Mouse (Mus musculus): Measurements from ENCODE around the gene Psmd9. TPM values are rescaled to one million over a fixed set of nuclear protein-coding genes. Genes with fewer than 3 reads are reported as not detected.
"Not testable (repeated sequence)": the region's sequence is repeated elsewhere in the genome, so short reads cannot be mapped to it uniquely, and the experiment has no call there.

The Psmd9 gene
- total RNA-seq, 2 experiments from 2014 or later: 9.6 to 14.0 TPM

DNA sequence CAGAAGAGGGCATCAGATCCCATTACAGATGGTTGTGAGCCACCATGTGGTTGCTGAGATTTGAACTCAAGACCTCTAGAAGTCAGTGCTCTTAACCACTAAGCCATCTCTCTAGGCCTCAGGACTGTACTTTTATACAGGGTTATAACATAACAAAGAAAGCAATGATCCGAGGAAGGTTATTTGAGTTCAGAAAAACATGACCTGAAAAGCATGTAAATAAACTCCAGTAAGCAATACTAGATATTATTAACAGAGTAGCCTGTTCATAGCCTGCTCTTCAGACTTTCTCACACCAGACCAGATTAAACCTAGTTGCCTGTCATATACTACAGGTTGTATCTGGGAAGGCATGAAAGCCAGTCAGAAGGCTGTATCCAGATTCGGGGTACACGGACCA is 18.1 kb downstream of the Psmd9 start:
- no peak for ATAC-seq (ENCODE audit: poor library complexity, severe bottlenecking)

DNA sequence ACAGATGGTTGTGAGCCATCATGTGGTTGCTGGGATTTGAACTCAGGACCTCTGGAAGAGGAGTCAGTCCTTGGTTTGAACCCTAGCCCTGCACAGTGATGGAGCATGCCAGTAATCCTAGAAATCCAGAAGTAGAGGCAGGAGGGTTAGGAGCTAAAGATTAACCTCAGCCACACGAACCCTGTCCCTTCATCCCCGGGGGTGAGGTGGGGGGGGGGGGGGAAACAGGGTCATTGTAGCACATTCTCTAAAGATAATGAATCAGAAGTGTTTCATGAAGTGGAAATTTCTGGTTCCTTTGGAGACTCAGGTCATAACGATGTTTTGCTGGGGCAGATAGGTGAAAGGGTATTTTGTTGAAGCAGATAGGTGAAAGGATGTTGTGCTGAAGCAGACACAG is 21.7 kb downstream of the Psmd9 start:
- no peak for ATAC-seq (ENCODE audit: poor library complexity, severe bottlenecking)

DNA sequence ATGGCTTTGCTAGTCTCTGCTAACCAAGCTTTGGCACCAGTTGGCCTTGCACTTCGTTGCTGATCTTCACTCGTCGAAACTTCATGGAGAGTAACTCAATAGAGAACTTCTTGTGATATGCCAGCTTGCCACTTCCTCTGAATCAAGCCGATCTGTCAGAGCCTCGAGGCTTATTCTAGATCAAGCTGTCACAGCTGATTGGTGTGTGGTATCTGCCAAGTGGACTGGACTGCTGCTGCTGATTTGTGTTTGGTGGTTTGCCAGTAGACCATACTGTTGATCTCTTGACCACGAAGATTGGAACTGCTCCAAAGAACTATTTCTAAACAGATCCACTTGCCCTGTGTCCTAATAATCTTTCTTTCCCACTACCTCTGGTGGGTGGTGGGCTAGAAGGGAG is 22.2 kb downstream of the Psmd9 start:
- no peak for ATAC-seq (ENCODE audit: poor library complexity, severe bottlenecking)

DNA sequence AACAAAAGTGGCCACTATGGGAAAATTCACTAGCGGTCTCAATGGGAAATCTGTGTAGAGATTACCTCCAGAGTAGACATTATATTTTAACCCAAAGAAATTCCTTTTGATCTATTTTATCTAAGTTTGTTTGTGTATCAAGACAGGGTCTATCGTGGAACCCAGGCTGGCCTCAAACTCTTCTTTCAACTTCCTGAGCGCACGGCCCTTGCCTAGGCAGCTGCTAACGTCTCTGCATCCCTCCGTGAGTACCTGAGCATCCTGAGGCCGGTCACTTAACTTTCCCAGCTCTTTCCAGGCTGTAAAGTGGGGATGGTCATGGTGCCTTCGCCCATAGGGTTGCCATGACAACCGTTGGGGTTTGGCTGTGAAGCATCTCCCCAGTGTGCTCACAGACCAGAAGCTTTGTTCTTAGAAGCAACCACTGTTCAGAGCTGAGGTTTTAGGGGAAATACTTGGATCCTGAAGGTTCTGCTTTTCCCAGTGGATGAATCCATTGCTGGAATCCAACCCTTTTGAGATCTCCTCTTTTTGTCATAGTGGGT is 23.5 kb downstream of the Psmd9 start:
- ATAC-seq (ENCODE audit: poor library complexity, severe bottlenecking): no peak

DNA sequence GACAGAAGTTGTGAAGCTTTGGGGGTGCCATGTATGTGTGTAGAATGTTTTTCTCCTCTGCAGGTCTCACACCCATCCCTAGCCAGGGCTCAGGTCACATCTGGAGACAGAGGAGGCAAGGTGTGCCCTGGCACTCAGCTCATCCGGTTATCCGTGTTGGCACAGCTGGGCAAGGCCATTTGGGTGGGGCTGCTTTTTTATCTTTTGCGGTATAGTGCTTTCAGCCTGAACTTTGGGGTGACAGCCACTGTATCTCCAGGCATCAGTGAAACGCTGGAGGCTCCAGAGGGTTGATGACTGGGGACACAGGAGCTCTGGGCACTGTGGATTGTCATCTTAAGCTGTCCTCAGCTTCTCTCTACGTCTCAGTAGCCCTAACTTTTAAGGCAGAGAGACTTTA is 24.2 kb downstream of the Psmd9 start:
- no peak for ATAC-seq (ENCODE audit: poor library complexity, severe bottlenecking)

DNA sequence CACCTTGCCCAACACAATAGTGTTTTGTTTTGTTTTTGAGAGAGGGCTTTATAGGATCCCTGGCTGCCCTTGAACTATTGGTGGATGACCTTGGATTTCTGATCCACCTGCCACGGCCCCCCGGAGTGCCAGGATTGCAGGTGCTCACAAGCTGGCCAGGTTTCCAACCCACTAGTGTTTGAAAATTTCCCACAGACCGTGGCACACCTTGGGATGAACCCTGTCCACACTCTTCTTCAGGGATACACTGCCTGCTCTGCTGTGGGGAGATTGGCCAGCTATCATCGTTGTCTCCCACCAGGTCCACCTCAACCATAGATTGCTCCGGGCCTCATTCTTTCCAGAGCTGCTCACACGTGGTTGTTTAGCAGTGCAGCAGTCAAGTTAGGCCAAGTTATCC is 25.6 kb downstream of the Psmd9 start:
- ATAC-seq (ENCODE audit: poor library complexity, severe bottlenecking): no peak

DNA sequence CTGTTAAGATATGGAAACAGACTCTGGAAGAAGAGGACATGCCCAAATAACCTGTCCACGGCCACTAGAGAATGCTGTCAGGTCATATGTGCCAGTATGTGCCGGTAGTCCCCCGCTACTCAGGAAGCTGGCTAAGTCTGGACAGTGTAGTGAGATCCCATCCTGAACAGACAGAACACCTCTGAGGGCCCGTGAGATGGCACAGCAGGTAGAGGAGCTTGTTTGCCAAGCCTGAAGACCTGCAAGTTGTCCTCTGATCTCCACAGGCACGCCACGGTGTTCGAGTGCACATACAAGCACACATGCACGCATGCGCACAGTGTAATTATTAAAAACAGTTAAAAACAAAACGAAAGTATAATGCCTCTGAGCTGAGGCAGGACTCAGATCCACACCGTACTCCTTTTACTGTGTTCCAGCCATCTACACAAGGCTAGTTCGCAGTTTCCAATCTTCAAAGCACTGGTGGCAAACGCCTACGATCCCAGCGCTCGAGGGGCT is 26.3 kb downstream of the Psmd9 start:
- no peak for ATAC-seq (ENCODE audit: poor library complexity, severe bottlenecking)

DNA sequence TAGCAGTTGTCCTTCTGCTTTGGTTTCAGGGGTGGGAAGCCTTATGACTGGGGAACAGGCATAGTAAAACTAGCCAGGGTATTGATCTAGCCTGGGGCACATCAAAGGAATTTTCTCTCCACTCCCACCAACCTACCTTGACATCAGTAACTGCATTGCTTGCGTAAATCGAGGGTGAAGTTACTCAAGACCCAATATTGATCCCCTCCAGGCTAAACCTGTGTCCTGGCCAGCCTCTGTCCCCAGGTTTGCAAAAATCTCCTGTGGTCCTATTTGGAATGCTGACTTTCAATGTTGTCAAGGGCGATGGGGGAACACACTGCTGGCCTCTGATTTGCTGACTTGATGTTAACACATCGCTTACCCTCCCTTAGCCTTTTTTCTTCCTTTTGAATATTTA is 27.5 kb downstream of the Psmd9 start:
- ATAC-seq (ENCODE audit: poor library complexity, severe bottlenecking): no peak

DNA sequence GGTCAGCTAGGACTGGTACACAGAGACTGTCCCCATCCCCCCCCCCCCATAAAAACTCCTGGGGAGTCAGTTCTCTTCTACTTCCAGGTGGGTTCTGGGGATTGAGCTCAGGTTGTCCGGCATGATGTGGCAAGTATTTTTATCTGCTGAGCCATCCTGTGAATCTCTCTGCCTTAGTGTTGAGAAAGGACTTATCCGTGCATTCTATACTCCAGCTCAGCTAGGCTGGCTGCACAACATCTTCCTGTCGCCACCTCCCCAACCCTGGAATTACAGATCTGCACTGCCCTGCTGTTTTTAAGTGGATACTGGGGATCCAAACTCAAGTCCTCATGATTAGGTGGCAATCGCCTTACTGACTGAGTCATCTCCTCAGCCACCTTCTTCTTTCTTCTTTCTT is 29.3 kb downstream of the Psmd9 start:
- ATAC-seq (ENCODE audit: poor library complexity, severe bottlenecking): no peak

DNA sequence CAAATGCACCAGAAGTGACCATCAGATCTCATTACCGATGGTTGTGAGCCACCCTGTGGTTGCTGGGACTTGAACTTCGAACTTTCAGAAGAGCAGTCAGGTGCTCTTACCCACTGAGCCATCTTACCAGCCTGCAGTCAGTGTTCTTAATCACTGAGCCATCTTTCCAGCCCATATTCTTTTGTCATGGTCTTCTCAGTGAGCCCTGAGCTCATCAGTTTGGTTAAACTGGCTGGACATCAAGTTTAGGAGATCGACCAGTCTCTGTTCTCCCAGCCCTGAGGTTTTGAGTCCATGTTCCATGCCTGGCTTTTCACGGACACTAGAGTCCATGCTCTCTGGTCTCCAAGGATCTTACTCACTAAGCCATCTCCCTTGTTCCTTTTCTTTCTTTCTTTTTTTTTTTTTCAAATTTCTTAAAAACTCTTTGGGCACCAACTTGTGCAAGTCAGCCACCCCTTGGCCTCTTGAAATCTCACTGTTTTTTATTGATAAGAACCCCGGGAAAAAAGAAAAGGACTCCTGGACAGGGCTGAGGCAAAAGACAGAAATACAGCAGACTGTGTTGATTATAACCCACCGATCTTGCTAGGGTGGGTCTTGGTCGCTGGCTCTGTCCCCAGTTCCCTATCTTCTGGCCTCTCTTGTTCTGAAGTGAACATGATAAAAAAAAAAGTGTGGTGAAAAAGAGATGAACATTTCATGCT is 31.8 kb downstream of the Psmd9 start:
- not testable (repeated sequence) for ATAC-seq (ENCODE audit: poor library complexity, severe bottlenecking)

DNA sequence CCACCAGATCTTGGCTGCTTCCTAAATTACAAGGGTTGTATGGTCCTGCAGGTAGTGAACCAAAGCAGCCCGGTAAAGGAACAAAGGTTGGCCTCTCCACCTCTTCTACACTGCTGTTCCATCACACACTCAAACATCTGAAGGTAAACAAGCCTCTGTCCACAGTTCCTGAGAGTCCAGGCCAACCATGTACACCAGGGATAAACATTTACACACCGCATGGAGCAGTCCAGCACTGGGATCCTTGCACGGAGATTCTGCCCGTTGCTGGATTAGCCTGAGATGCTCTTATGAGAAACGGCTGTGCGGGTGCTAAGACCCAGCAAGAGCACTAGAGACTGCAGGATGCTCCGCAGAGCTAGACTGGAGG is 32.3 kb downstream of the Psmd9 start:
- ATAC-seq (ENCODE audit: poor library complexity, severe bottlenecking): no peak

DNA sequence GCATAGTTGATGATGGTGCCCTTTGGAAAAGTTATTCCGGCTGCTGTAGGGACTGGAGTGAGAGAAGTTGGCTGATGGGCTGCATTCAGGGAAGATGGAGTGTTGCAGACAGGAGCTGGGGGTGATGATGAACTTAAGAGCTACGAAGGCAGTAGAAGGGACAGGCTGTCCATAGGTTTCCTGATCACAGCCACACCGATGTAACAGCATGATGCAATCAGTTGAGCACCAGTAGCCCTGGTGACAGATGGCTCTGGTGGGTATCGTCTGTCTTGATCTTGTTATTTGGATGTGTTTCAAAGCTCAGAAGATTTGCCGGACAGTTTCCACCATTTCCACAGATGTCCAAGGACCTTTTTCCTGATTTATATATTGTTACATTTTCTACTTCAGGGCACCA is 32.8 kb downstream of the Psmd9 start:
- no peak for ATAC-seq (ENCODE audit: poor library complexity, severe bottlenecking)

DNA sequence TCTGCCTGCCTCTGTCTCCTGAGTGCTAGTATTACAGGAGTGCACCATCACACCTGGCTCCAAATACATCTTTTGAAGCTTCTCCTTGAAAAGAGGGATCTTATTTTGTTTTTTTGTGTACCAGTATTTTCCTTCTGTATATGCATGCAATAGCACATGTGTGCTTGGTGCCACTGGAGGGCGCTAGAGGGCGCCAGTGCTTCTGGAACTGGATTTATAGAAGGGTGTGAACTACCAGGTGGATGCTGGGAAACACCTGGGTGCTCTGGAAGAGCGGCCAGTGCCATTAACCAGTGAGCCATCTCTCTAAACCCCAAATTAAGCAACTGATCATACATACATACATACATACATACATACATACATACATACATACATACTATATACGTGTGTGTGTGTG is 33.6 kb downstream of the Psmd9 start:
- ATAC-seq (ENCODE audit: poor library complexity, severe bottlenecking): not testable (repeated sequence)

DNA sequence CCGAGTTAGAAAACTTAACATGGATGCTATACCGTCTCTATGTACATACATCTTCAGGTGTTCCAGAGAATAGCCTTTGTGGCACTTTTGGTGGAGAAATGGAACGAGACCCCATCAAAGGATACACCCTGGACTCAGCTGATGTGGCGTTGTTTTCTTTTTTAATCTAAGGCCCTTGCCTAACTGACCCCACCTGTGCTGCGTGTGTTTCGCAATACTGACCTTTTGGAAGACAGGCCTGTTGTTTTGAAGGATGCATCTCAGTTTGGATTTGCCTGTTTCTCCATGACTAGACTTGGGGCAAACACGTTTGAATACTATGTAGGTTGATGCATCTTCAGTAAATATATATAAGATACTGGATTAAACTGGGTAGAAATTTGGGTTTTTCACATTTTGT is 34.4 kb downstream of the Psmd9 start:
- ATAC-seq (ENCODE audit: poor library complexity, severe bottlenecking): not testable (repeated sequence)

DNA sequence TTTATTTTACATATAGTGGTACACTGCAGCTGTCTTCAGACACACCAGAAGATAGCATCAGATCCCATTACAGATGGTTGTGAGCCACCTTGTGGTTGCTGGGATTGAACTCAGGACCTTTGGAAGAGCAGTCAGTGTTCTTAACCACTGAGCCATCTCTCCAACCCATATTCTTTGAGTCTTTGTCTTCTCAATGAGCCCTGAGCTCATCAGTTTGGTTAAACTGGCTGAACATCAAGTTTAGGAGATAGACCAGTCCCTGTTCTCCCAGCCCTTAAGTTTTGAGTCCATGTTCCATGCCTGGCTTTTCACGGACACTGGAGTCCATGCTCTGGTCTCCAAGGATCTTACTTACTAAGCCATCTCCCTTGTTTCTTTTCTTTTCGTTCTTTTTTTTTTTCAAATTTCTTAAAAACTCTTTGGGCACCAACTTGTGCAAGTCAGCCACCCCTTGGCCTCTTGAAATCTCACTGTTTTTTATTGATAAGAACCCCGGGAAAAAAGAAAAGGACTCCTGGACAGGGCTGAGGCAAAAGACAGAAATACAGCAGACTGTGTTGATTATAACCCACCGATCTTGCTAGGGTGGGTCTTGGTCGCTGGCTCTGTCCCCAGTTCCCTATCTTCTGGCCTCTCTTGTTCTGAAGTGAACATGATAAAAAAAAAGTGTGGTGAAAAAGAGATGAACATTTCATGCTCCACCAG is 53.3 kb downstream of the Psmd9 start:
- peak; percentile 27 for ATAC-seq (ENCODE audit: poor library complexity, severe bottlenecking)

DNA sequence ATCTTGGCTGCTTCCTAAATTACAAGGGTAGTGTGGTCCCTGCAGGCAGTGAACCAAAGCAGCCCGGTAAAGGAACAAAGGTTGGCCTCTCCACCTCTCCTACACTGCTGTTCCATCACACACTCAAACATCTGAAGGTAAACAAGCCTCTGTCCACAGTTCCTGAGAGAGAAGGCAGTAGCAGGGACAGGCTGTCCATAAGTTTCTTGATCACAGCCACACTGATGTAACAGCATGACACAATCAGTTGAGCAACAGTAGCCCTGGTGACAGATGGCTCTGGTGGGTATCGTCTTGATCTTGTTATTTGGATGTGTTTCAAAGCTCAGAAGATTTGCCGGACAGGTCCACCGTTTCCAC is 53.8 kb downstream of the Psmd9 start:
- ATAC-seq (ENCODE audit: poor library complexity, severe bottlenecking): peak; percentile 64

DNA sequence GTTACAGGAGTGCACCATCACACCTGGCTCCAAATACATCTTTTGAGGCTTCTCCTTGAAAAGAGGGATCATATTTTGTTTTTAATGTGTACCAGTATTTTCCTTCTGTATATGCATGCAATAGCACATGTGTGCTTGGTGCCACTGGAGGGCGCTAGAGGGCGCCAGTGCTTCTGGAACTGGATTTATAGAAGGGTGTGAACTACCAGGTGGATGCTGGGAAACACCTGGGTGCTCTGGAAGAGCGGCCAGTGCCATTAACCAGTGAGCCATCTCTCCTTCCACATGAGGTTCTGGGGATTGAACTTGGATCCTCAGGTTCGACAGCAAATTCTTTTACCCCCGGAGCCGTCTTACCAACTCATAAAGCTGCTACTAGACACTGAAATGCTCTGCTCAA is 54.6 kb downstream of the Psmd9 start:
- not testable (repeated sequence) for ATAC-seq (ENCODE audit: poor library complexity, severe bottlenecking)

DNA sequence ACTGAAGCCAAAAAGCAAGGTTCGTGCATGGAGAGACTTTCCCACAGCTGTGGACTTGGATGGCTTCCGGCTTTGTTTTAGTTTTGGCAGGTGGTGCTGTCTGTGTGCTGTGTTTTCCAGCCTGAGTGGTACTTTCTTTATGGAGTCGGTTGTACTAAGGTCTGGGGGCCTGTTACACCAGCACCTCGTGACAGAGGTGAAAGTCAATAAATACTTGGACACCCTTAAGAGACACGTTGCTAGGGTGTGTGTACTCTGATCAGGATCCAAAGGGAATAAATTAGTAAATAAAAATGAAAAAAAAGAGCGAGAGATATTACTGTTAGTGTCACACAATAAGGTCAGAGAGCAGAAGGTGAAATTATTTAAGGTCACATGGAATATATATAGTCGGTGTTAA is 57.6 kb downstream of the Psmd9 start:
- no peak for ATAC-seq (ENCODE audit: poor library complexity, severe bottlenecking)

DNA sequence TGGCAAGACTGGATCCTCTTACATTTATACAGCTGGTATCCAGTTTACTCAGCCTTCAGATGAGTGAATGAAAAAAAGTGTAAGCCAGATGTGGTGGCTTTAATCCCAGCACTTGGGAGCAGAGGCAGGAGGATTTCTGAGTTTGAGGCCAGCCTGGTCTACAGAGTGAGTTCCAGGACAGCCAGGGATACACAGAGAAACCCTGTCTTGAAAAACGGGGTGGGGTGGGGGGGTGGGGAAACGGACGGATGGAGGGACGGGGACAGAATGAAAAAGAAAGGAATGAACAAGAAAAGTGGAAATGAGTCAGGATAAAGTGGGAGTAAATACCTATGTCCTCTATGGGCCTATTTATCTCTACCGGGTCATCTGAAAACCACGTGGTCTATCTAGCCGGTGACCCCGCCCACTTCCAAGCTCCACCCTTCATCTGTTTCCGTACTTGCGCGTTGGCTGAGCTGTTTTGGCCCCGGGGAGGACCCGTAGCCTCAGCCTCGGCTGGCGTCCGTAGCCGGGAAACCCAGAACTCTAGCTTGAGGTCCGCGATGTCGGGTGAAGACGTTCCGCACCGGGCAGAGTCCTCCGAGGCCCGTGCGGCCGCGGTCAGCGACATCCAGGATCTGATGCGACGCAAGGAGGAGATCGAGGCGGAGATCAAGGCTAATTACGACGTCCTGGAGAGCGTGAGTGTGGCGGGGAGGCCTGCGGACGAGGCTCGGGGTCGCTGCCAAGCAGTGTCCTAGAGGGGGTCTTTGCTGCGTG is 58.7 kb downstream of the Psmd9 start:
- peak; percentile 98 for ATAC-seq (ENCODE audit: poor library complexity, severe bottlenecking)

DNA sequence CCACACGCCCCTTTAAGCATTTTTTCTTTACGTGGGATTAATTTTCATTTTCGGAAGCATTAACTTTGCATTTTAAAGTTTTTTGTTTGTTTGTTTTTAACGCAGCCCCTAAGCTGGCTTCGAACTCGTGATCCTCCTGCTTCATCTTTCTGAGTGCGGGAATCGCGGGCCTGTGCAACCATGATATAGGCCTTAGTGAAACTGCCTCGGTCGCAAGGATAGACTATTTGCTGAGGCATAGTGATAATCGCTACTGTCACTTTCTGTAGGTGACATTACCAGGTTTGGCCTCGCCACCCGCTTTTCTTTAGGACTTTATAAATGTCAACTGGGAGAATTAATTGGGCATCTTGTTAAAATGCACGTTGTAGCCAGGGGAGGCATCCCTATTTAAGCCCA is 59.3 kb downstream of the Psmd9 start:
- no peak for ATAC-seq (ENCODE audit: poor library complexity, severe bottlenecking)

DNA sequence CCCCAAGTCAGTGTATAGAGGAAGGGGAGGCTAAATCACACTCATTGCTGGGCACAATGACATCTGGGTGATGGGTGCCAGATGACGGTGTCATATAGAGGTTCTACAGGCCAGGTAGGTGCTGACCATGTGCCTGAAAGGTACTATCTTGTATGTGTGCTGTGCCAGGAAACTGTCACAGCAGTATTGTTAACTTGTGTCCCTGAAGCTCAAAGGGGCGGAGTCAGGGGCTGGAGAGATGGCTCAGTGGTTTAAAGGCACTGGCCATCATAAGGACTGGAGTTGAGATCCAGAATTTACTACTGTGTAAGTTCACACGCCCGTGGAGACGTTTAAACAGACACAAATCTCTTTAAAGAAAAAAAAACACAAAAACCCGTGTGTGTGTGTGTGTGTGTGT is 60.1 kb downstream of the Psmd9 start:
- no peak for ATAC-seq (ENCODE audit: poor library complexity, severe bottlenecking)

DNA sequence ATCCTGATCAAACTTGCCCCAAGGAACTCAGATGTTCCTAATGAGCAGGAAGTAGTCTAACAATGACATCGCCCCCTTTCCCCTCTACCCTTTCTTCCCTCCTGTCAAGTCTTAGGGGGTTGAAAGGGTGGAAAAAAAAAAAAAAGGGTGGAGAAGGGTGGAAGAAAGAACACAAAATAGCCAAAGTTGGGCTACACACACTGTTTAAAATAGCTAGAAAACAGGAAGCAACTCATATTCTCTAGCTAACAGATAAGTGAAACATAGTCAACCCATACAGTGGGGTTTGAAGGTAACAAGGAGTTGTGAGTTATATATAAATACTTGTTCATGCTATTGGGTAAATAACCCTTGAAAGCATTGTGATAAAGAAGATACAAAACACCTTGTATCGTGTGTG is 63.0 kb downstream of the Psmd9 start:
- ATAC-seq (ENCODE audit: poor library complexity, severe bottlenecking): no peak

Measured in megakaryocyte, adult 5-6 weeks (primary cell).